Mouse (Mus musculus) kidney, embryonic 16.5 days (tissue): ENCODE data around the gene Arhgap31. TPM values are rescaled to one million over a fixed set of nuclear protein-coding genes. Genes with fewer than 3 reads are reported as not detected.

Source experiments
- ATAC-seq: fragments of 200-750 bp; cut with Nextera tagmentation; 2 replicates; pipeline ENCODE4 v1.8.0; 2017; ENCODE audit warnings: moderate TSS enrichment; ENCODE audit not compliant: low FRiP score, low TSS enrichment
- H3K27ac ChIP-seq: fragments of 300-500 bp; sonication (generic); 2 replicates; pipeline ENCODE4 v1.5.1; 2014; ENCODE audit warnings: low read length
- H3K27me3 ChIP-seq: fragments of 300-500 bp; sonication (generic); 2 replicates; pipeline ENCODE4 v1.6.1; 2014; ENCODE audit warnings: low read length, control low read depth, mixed read lengths; ENCODE audit not compliant: insufficient read depth
- H3K36me3 ChIP-seq: fragments of 300-500 bp; sonication (generic); 2 replicates; pipeline ENCODE4 v1.6.1; 2014; ENCODE audit warnings: low read length, control low read depth, mixed read lengths; ENCODE audit not compliant: insufficient read depth
- H3K4me1 ChIP-seq: fragments of 300-500 bp; sonication (generic); 2 replicates; pipeline ENCODE4 v1.6.1; 2014; ENCODE audit warnings: low read length, control low read depth, mixed read lengths; ENCODE audit not compliant: insufficient read depth
- H3K4me2 ChIP-seq: fragments of 300-500 bp; sonication (generic); replicated peaks from 2 replicates; pipeline ENCODE4 v1.6.1; 2014; ENCODE audit warnings: low read depth, low read length
- H3K4me3 ChIP-seq: fragments of 300-500 bp; sonication (generic); 2 replicates; pipeline ENCODE4 v1.5.1; 2014; ENCODE audit warnings: mild to moderate bottlenecking, low read length
- H3K9ac ChIP-seq: fragments of 300-500 bp; sonication (generic); replicated peaks from 2 replicates; pipeline ENCODE4 v1.6.1; 2014; ENCODE audit warnings: low read length
- H3K9me3 ChIP-seq: fragments of 300-500 bp; sonication (generic); 2 replicates; pipeline ENCODE4 v1.6.1; 2016; ENCODE audit warnings: low read length, control low read depth
- WGBS: fragments of 180-500 bp; shearing (Covaris S2); extraction: QIAGEN DNeasy Blood & Tissue Kit; methylation state at CpG from one replicate; pipeline ENCODE4 v1.1.7; 2014; 5-methylcytosine and 5-hydroxymethylcytosine counted together
- polyA plus RNA-seq: library from polyadenylated mRNA; unstranded; fragments of >200 nt; fragmentation: Nextera tagmentation; extraction: Ambion mirVana; gene quantifications from 2 replicates; pipeline ENCODE4 v1.2.1, GENCODE M21; 2015

The Arhgap31 gene
- polyA plus RNA-seq, 1 experiment from 2014 or later = 10.8 TPM

DNA sequence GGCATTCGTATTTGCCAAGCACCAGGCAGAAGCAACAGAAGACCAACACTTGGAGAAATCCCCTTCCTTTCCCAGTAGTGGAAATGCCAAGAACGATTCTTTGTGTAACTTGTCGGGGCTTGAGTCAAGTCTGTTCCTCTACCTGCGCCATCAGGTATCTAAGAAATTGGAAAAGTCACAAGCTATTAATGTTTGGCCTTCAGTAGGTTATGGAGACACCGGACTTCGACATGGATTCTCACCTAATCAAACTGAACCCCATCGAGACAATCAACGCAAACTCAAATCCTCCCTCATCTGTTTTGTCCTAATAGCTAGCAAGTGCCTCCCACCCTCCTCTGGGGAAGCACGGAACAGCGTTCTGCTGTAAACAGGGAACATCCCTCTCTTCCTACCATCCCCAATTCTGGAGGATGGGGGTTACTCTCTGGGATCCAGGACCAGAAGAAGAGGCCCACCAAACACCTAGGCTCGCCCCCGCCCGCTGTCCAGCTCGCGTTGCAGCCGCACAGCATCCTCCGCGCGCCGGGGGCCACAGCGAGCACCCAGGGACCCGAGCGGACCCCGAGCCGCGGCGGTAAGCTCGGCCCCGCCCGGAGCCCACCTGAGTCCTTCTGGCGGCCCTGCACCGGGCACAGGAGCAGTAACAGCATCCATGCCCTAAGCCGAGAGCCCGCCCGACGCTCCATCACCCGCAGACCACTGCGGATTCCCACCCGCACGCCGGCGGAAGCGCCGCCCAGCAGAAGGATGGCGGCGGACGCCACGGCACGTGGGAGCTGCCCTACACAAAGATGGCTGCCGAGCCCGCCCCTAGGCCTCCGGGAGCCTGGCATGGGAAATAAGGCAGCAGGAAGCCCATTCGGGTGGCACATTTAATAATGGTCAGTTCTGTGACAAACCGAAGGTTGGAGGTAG, 163.3 kb downstream of the Arhgap31 start, which contains the start of gene Poglut1:
TSS of gene Poglut1 (minus strand) at position 780 of the 918 bp plus-strand sequence.
- 2% methylated on average over 54 of the region's 54 CpGs for WGBS
- Histone ChIP-seq H3K4me2 (peak within 1 kb of the TSS; percentile 85), H3K9ac (peak within 1 kb of the TSS; percentile 93), H3K4me1 (peaks cover 13% of the 10 kb centered on the region), H3K9me3 (no peaks in the 10 kb centered on the region), H3K27me3 (0 out of 2 replicates have a peak, but pooled peaks cover 7% of the 10 kb centered on the region), H3K36me3 (peaks cover 16% of the 10 kb centered on the region), H3K4me3 (peak within 1 kb of the TSS; percentile 95), H3K27ac (no peak within 1 kb of the TSS)
- ATAC-seq = peak; percentile 92

Other genes with a start within 250 kb of the Arhgap31 start
- 29.7 and 34.4 TPM in 2 replicates for gene Timmdc1, start 190.6 kb downstream of the Arhgap31 start, polyA plus RNA-seq
- gene Poglut1, start 163.0 kb downstream of the Arhgap31 start, polyA plus RNA-seq = 62.2 and 62.9 TPM in 2 replicates
- 133 and 139 TPM in 2 replicates for gene Tmem39a, start 154.6 kb downstream of the Arhgap31 start, polyA plus RNA-seq
- gene B4galt4, start 29.0 kb upstream of the Arhgap31 start, polyA plus RNA-seq = 32.7 and 34.5 TPM in 2 replicates
- gene Upk1b, start 87.1 kb upstream of the Arhgap31 start, polyA plus RNA-seq = 11.4 and 22.5 TPM in 2 replicates
- gene 4930435E12Rik, start 115.5 kb upstream of the Arhgap31 start, polyA plus RNA-seq = not detected in 2 replicates
- gene Igsf11, start 179.4 kb upstream of the Arhgap31 start, polyA plus RNA-seq = 2.6 and 2.9 TPM in 2 replicates